Mouse (Mus musculus) CH12.LX (cell line): ENCODE results near the gene Mdm1. TPM values are rescaled to one million over a fixed set of nuclear protein-coding genes. Genes with fewer than 3 reads are reported as not detected.

Experiments used
- DNase-seq: peaks from one replicate; pipeline ENCODE4 v3.0.0-alpha.2; 2013; ENCODE audit errors: extremely low read depth
- H3K27ac ChIP-seq: 2 replicates; pipeline ENCODE4 v1.5.1; 2012; ENCODE audit warnings: low read depth, mild to moderate bottlenecking, control low read depth, moderate library complexity; ENCODE audit not compliant: insufficient read depth
- H3K27me3 ChIP-seq: replicated peaks from 2 replicates; pipeline ENCODE3; 2012; ENCODE audit warnings: inconsistent platforms
- H3K36me3 ChIP-seq, 2 experiments: replicated peaks in 1 of 2; 2 replicates each; pipeline versions ENCODE3 to v1.6.1; 2012; ENCODE audit warnings: inconsistent platforms in 1 of 2, low read length in 1 of 2, mild to moderate bottlenecking in 1 of 2, mixed read lengths in 1 of 2, moderate library complexity in 1 of 2; ENCODE audit not compliant: control insufficient read depth in 1 of 2, insufficient read depth in 1 of 2
- H3K4me1 ChIP-seq, 2 experiments: 2 replicates each; pipeline ENCODE4 v1.6.1; 2012; ENCODE audit warnings: inconsistent platforms in 1 of 2, moderate library complexity in 1 of 2; ENCODE audit not compliant: insufficient read depth in 2 of 2, control insufficient read depth in 1 of 2
- H3K4me2 ChIP-seq: 2 replicates; pipeline ENCODE4 v1.6.1; 2012; ENCODE audit warnings: low read depth, mild to moderate bottlenecking, control low read depth; ENCODE audit not compliant: poor library complexity, insufficient read depth, severe bottlenecking
- H3K4me3 ChIP-seq, 3 experiments: fragments of 150-350 bp in 1 of 3; sonication (generic) in 1 of 3; replicated peaks in 1 of 3; 2 replicates each; pipeline versions ENCODE3 to v1.5.1; 2011 to 2012; ENCODE audit warnings: low read depth in 2 of 3, low read length in 2 of 3, mild to moderate bottlenecking in 2 of 3, moderate library complexity in 2 of 3, control low read depth in 1 of 3, improper control_type of control experiment in 1 of 3, inconsistent platforms in 1 of 3, mixed read lengths in 1 of 3; ENCODE audit not compliant: poor library complexity in 1 of 3
- H3K79me2 ChIP-seq: replicated peaks from 2 replicates; pipeline ENCODE4 v1.6.1; 2012; ENCODE audit warnings: mild to moderate bottlenecking, moderate library complexity; ENCODE audit not compliant: control insufficient read depth, poor library complexity, insufficient read depth, severe bottlenecking; ENCODE audit errors: extremely low read depth
- H3K9ac ChIP-seq: 2 replicates; pipeline ENCODE4 v1.6.1; 2012; ENCODE audit warnings: low read depth, mild to moderate bottlenecking, control low read depth, moderate library complexity; ENCODE audit not compliant: insufficient read depth
- H3K9me3 ChIP-seq: replicated peaks from 2 replicates; pipeline ENCODE3; 2012; ENCODE audit warnings: low read length, inconsistent platforms, mixed read lengths
- E2F4 ChIP-seq: IDR thresholded peaks from 2 replicates; pipeline ENCODE4 v1.6.1; 2011; ENCODE audit warnings: low read depth, low read length, improper control_type of control experiment; ENCODE audit not compliant: insufficient replicate concordance
- ELF1 ChIP-seq: IDR thresholded peaks from 2 replicates; pipeline ENCODE4 v1.6.1; 2014; ENCODE audit warnings: low read depth, mild to moderate bottlenecking, inconsistent platforms, low read length, improper control_type of control experiment
- EP300 ChIP-seq: IDR thresholded peaks from 2 replicates; pipeline ENCODE4 v1.6.1; 2011; ENCODE audit warnings: low read length, improper control_type of control experiment
- GABPA ChIP-seq: IDR thresholded peaks from 2 replicates; pipeline ENCODE4 v1.6.1; 2012; ENCODE audit warnings: low read depth, low read length, improper control_type of control experiment, inconsistent platforms; ENCODE audit not compliant: insufficient replicate concordance
- JUN ChIP-seq: IDR thresholded peaks from 2 replicates; pipeline ENCODE4 v1.6.1; 2011; ENCODE audit warnings: low read depth, mild to moderate bottlenecking, low read length, improper control_type of control experiment, moderate library complexity; ENCODE audit not compliant: insufficient read depth
- KAT2A ChIP-seq: IDR thresholded peaks from 2 replicates; pipeline ENCODE4 v1.6.1; 2012; ENCODE audit warnings: low read length, improper control_type of control experiment, inconsistent platforms; ENCODE audit not compliant: insufficient replicate concordance
- MAFK ChIP-seq: IDR thresholded peaks from 2 replicates; pipeline ENCODE4 v1.6.1; 2011; ENCODE audit warnings: low read length, improper control_type of control experiment; ENCODE audit not compliant: insufficient replicate concordance
- MEF2A ChIP-seq: IDR thresholded peaks from 2 replicates; pipeline ENCODE4 v1.6.1; 2014; ENCODE audit warnings: low read depth, mild to moderate bottlenecking, inconsistent platforms, low read length, improper control_type of control experiment, borderline replicate concordance
- MYC ChIP-seq: IDR thresholded peaks from 2 replicates; pipeline ENCODE4 v1.6.1; 2011; ENCODE audit warnings: low read depth, mild to moderate bottlenecking, improper control_type of control experiment, low read length
- NELFE ChIP-seq: IDR thresholded peaks from 2 replicates; pipeline ENCODE4 v1.6.1; 2011; ENCODE audit warnings: low read depth, low read length, improper control_type of control experiment
- PAX5 ChIP-seq: IDR thresholded peaks from 2 replicates; pipeline ENCODE4 v1.6.1; 2012; ENCODE audit warnings: low read length, inconsistent platforms, mixed read lengths
- POLR2AphosphoS2 ChIP-seq: IDR thresholded peaks from 2 replicates; pipeline ENCODE4 v1.6.1; 2011; ENCODE audit warnings: low read depth, low read length, improper control_type of control experiment
- SMC3 ChIP-seq: IDR thresholded peaks from 2 replicates; pipeline ENCODE4 v1.6.1; 2011; ENCODE audit warnings: low read depth, low read length, improper control_type of control experiment
- TCF12 ChIP-seq: IDR thresholded peaks from 2 replicates; pipeline ENCODE4 v1.6.1; 2014; ENCODE audit warnings: low read depth, mild to moderate bottlenecking, inconsistent platforms, low read length, improper control_type of control experiment
- USF1 ChIP-seq: IDR thresholded peaks from 2 replicates; pipeline ENCODE4 v1.6.1; 2014; ENCODE audit warnings: low read depth, mild to moderate bottlenecking, inconsistent platforms, low read length, improper control_type of control experiment
- USF2 ChIP-seq: conservative IDR thresholded peaks from 2 replicates; pipeline ENCODE4 v1.6.1; 2011; ENCODE audit warnings: low read depth, low read length, improper control_type of control experiment
- ZMIZ1 ChIP-seq: IDR thresholded peaks from 2 replicates; pipeline ENCODE4 v1.6.1; 2012; ENCODE audit warnings: low read depth, mild to moderate bottlenecking, inconsistent platforms, low read length, improper control_type of control experiment
- ZNF384 ChIP-seq: IDR thresholded peaks from 2 replicates; pipeline ENCODE4 v1.6.1; 2012; ENCODE audit warnings: low read depth, low read length, improper control_type of control experiment, inconsistent platforms
- dilution Hi-C: fragments of 300-500 bp; cut with MboI; formaldehyde crosslinking; loops from 2 replicates; pipeline ENCODE4 v1.14.3; 2020; ENCODE audit warnings: low sequenced_read_pairs; ENCODE audit not compliant: extremely low pct_unique_long_range_greater_than_20kb, extremely low pct_ligation_motif_present
- in situ Hi-C: fragments of 300-500 bp; cut with MboI; formaldehyde crosslinking; loops from 3 replicates; pipeline ENCODE4 v1.14.3; 2019; ENCODE audit warnings: low sequenced_read_pairs, low pct_ligation_motif_present, low pct_unique_long_range_greater_than_20kb, mixed read lengths
- polyA plus RNA-seq: library from polyadenylated mRNA; unstranded; fragments of >175 nt; gene quantifications from 2 replicates; pipeline ENCODE4 v1.2.1, GENCODE M21; 2012; ENCODE audit warnings: low read depth; ENCODE audit not compliant: insufficient read length
- total RNA-seq, 2 experiments: library from RNA; depleted of rRNA; stranded (reverse); fragments of 300-350 nt in 1 of 2; fragments of >200 nt in 1 of 2; gene quantifications; 2 replicates each; pipeline ENCODE4 v1.2.3; 2012 to 2014

The Mdm1 gene
- total and polyA plus RNA-seq, 3 experiments, result 6.8 to 10.4 (median 9.7) TPM

- no peak overlapping the region for H3K4me2 ChIP-seq
- H3K36me3 ChIP-seq, result no peaks in the 10 kb centered on the region
- peaks cover 2 to 16% of the 10 kb centered on the region in 2 experiments; a peak in 3 of 4 replicates for H3K4me1 ChIP-seq
- dilution Hi-C loops (no loop called here), in situ Hi-C loops (no loop called here)
- no peak for DNase-seq
- no peaks in the 10 kb centered on the region for H3K27me3 ChIP-seq
- no peaks in the 10 kb centered on the region for H3K79me2 ChIP-seq
- no peaks in the 10 kb centered on the region for H3K9me3 ChIP-seq
- TF ChIP-seq TCF12 (no peak), KAT2A (no peak), MYC (no peak)
- no peak overlapping the region for H3K4me3 ChIP-seq
- H3K9ac ChIP-seq, result no peak overlapping the region
- no peak overlapping the region for H3K27ac ChIP-seq
Observed at GRCm38 (mm10) chr10:118138508-118138907, 3.1 kb upstream of the Mdm1 start.

- no peak overlapping the region for H3K4me2 ChIP-seq
- DNase-seq, result no peak
- H3K79me2 ChIP-seq, result no peaks in the 10 kb centered on the region
- no peak overlapping the region for H3K4me3 ChIP-seq
- no peak overlapping the region for H3K27ac ChIP-seq
- H3K9ac ChIP-seq, result no peak overlapping the region
- TF ChIP-seq POLR2AphosphoS2 (no peak), ZNF384 (no peak), EP300 (no peak), GABPA (no peak), MAFK (no peak), MEF2A (no peak), ELF1 (no peak), USF2 (no peak), SMC3 (no peak), JUN (no peak), ZMIZ1 (no peak), PAX5 (no peak), NELFE (no peak), E2F4 (no peak), USF1 (no peak)
- H3K4me1 ChIP-seq, result peaks cover 2 to 16% of the 10 kb centered on the region in 2 experiments; a peak in 3 of 4 replicates
- in situ Hi-C loops, result no loop called here
- H3K27me3 ChIP-seq, result no peaks in the 10 kb centered on the region
- peaks cover 0 to 8% of the 10 kb centered on the region in 2 experiments for H3K36me3 ChIP-seq
- no peaks in the 10 kb centered on the region for H3K9me3 ChIP-seq
- dilution Hi-C loops, result no loop called here
Observed at GRCm38 (mm10) chr10:118139837-118140570, 1.6 kb upstream of the Mdm1 start.
